Comparison of ENCODE assay signal across 22 mouse cellular contexts in genomic region chr12:4545425-4545824, GRCm38 (mm10). TPM values are rescaled to one million over a fixed set of nuclear protein-coding genes. Genes with fewer than 3 reads are reported as not detected.
A peak's percentile ranks its signal among the peaks of the same experiment; 100 is the strongest.
DNase-seq lines count a peak whose midpoint lies in the region; ATAC-seq lines count a peak whose summit lies in the region.
"Had no signal": no experiment of that assay in that cellular context is flagged by ENCODE, and none has a peak within 500 bp of the region (broad histone marks: within the 10 kb centered on the region; RNA-seq: fewer than 3 reads in every experiment).

No protein-coding gene starts in this region.

- DNase-seq in 416B (ENCODE audit: low read depth) (peak; percentile 82), A20 (ENCODE audit: low read depth, low spot score) (peak; percentile 21)
- no peak for DNase-seq in testis, postnatal 14 days (ENCODE audit: low spot score)
- DNase-seq in layer of hippocampus, postnatal 25 days (ENCODE audit: extremely low spot score in 1 of 2, low spot score in 1 of 2) = no peak
- DNase-seq in layer of hippocampus, adult 9-10 months (ENCODE audit: low spot score) = no peak
- DNase-seq: adrenal gland, postnatal 14 days; cerebellum, adult 2 months; cerebellum, postnatal 14 days; gastrocnemius, postnatal 14 days; heart, adult 11 months; kidney, adult 18-20 months; kidney, postnatal 25 days; layer of hippocampus, postnatal 36 days; left cerebral cortex, postnatal 4 days; right cerebral cortex, adult 18-20 months had no signal

- ATAC-seq in common myeloid progenitor, adult 5-6 weeks (replicated peaks; ENCODE audit: low read depth, poor library complexity, severe bottlenecking) = peak; percentile 88
- peak; percentile 82 for ATAC-seq in megakaryocyte progenitor cell, adult 5-6 weeks (replicated peaks; ENCODE audit: poor library complexity)
- ATAC-seq in erythroid progenitor cell, adult 5-6 weeks (replicated peaks; ENCODE audit: low FRiP score, poor library complexity, severe bottlenecking) = no peak
- ATAC-seq: forebrain, embryonic 13.5 days; hindbrain, embryonic 16.5 days had no signal

RNA-seq across cellular contexts. Expression of gene Itsn2, which starts 47.0 kb away (rescaled TPM):
- 135 and 164 TPM in 2 replicates for total RNA-seq in common myeloid progenitor, adult 5-6 weeks (2017)
- total RNA-seq in megakaryocyte progenitor cell, adult 5-6 weeks (2015) = 78.3 and 94.5 TPM in 2 replicates
- total RNA-seq in megakaryocyte progenitor cell, adult 5-6 weeks (2017) = 123 and 143 TPM in 2 replicates
- 10 to 100 TPM; 78.3 to 82.6 TPM for total RNA-seq in layer of hippocampus, postnatal 25 days (2021)
- total RNA-seq in erythroid progenitor cell, adult 5-6 weeks (2015; ENCODE audit: low replicate concordance) = 49.5 and 71.7 TPM in 2 replicates
- 49.2 and 64.0 TPM in 2 replicates for total RNA-seq in erythroid progenitor cell, adult 5-6 weeks (2017; ENCODE audit: low replicate concordance)

RNA-seq across cellular contexts. Expression of gene Gm3625, which starts 47.3 kb away (rescaled TPM):
- total RNA-seq in common myeloid progenitor, adult 5-6 weeks (2017) = not detected in 2 replicates
- total RNA-seq in megakaryocyte progenitor cell, adult 5-6 weeks (2015) = not detected in 2 replicates
- not detected in 2 replicates for total RNA-seq in megakaryocyte progenitor cell, adult 5-6 weeks (2017)
- not detected for total RNA-seq in layer of hippocampus, postnatal 25 days (2021)
- total RNA-seq in erythroid progenitor cell, adult 5-6 weeks (2015; ENCODE audit: low replicate concordance) = not detected in 2 replicates
- total RNA-seq in erythroid progenitor cell, adult 5-6 weeks (2017; ENCODE audit: low replicate concordance) = not detected in 2 replicates
- total RNA-seq: adrenal gland, postnatal 14 days; G1E; gastrocnemius, postnatal 14 days; layer of hippocampus, adult 2 months; layer of hippocampus, postnatal 36 days; left cerebral cortex, postnatal 4 days had no signal

Comparison
In these comparisons a context has a peak if more than half of its experiments do, and no peak if none do; other contexts are left out.
1. DNase-seq: peak in 416B (single experiment) and A20 (single experiment); none in testis, postnatal 14 days (single experiment), layer of hippocampus, postnatal 25 days (0 of 2) and layer of hippocampus, adult 9-10 months (single experiment).